Comparison of ENCODE assay signal across 22 mouse cellular contexts in the genomic region with DNA sequence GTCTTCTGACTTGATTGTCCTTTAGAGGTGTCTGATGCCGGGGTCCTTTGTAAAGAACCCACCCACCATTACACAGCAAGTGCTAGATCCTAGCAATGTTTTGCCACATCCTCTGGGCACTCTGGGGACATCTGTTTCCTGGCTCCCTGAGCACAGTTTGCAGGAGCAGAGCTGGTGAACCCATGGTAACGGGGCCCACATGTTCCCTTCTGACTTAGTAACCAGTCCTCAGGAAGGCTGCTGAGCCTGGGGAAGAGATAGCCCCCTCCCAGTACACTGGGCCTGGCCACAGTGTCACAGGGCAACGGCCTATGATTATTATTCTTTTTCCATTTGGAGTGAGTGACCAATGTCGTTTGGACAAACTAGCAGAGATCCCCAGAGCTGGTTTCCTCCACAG. TPM values are rescaled to one million over a fixed set of nuclear protein-coding genes. Genes with fewer than 3 reads are reported as not detected.
DNase-seq lines count a peak whose midpoint lies in the region; ATAC-seq lines count a peak whose summit lies in the region.
"Had no signal": no experiment of that assay in that cellular context is flagged by ENCODE, and none has a peak within 500 bp of the region (broad histone marks: within the 10 kb centered on the region; RNA-seq: fewer than 3 reads in every experiment).

No protein-coding gene starts in this region.

- no peak overlapping the region for H3K9ac ChIP-seq in embryonic facial prominence, embryonic 13.5 days
- H3K9ac ChIP-seq: forebrain, embryonic 12.5 days had no signal

- H3K36me3 ChIP-seq in embryonic facial prominence, embryonic 13.5 days: no peaks in the 10 kb centered on the region
- H3K36me3 ChIP-seq in embryonic facial prominence, embryonic 10.5 days (replicated peaks): no peaks in the 10 kb centered on the region
- H3K36me3 ChIP-seq: forebrain, embryonic 12.5 days had no signal

- no peak overlapping the region for H3K27ac ChIP-seq in embryonic facial prominence, embryonic 13.5 days
- no peak overlapping the region for H3K27ac ChIP-seq in embryonic facial prominence, embryonic 10.5 days (replicated peaks)
- H3K27ac ChIP-seq: forebrain, embryonic 12.5 days had no signal

- no peak overlapping the region for H3K4me2 ChIP-seq in embryonic facial prominence, embryonic 13.5 days
- H3K4me2 ChIP-seq: forebrain, embryonic 12.5 days had no signal

- ATAC-seq in embryonic facial prominence, embryonic 13.5 days (ENCODE audit: insufficient number of reproducible peaks, insufficient read depth, low FRiP score, low TSS enrichment, low read depth): 0 out of 2 replicates have a peak, but pooled peaks have one; percentile 26
- ATAC-seq in granulocyte monocyte progenitor cell, adult 5-6 weeks (replicated peaks; ENCODE audit: poor library complexity, severe bottlenecking): 0 out of 2 replicates have a peak, but pooled peaks have one; percentile 20
- ATAC-seq in megakaryocyte progenitor cell, adult 5-6 weeks (replicated peaks; ENCODE audit: poor library complexity): peak; percentile 40; the same call in 1 of the 2 replicates
- ATAC-seq: forebrain, embryonic 14.5 days; forebrain, embryonic 16.5 days had no signal

- H3K4me1 ChIP-seq in embryonic facial prominence, embryonic 13.5 days: no peaks in the 10 kb centered on the region
- H3K4me1 ChIP-seq in embryonic facial prominence, embryonic 10.5 days: no peaks in the 10 kb centered on the region
- H3K4me1 ChIP-seq: forebrain, embryonic 12.5 days had no signal

- H3K27me3 ChIP-seq in embryonic facial prominence, embryonic 13.5 days: no peaks in the 10 kb centered on the region
- H3K27me3 ChIP-seq in embryonic facial prominence, embryonic 10.5 days (replicated peaks; ENCODE audit: low read depth, poor library complexity, severe bottlenecking): no peaks in the 10 kb centered on the region
- H3K27me3 ChIP-seq: forebrain, embryonic 12.5 days had no signal

- H3K4me3 ChIP-seq in embryonic facial prominence, embryonic 13.5 days: no peak overlapping the region
- H3K4me3 ChIP-seq in embryonic facial prominence, embryonic 10.5 days: no peak overlapping the region
- H3K4me3 ChIP-seq: forebrain, embryonic 12.5 days had no signal

- DNase-seq in embryonic facial prominence, embryonic 10.5 days (ENCODE audit: low spot score): no peak
- peak; percentile 52 for DNase-seq in layer of hippocampus, adult 9-11 months
- no peak for DNase-seq in layer of hippocampus, postnatal 14 days (ENCODE audit: low spot score in 2 of 2)
- DNase-seq in ovary, postnatal 10 days (ENCODE audit: low spot score): no peak
- DNase-seq in lung, postnatal 36 days: no peak
- DNase-seq: adrenal gland, adult 2 months; adrenal gland, postnatal 10 days; adrenal gland, postnatal 25 days; cerebellum, adult 11 months; cerebellum, adult 18-20 months; cerebellum, adult 8-10 months; cerebellum, adult 9-11 months; cerebellum, postnatal 14 days; cerebellum, postnatal 36 days had no signal

- WGBS in embryonic facial prominence, embryonic 13.5 days: 53% methylated on average over 4 of the region's 4 CpGs
- WGBS in embryonic facial prominence, embryonic 10.5 days: 61% methylated on average over 4 of the region's 4 CpGs

- no peaks in the 10 kb centered on the region for H3K9me3 ChIP-seq in embryonic facial prominence, embryonic 13.5 days
- no peaks in the 10 kb centered on the region for H3K9me3 ChIP-seq in embryonic facial prominence, embryonic 10.5 days
- H3K9me3 ChIP-seq: forebrain, embryonic 12.5 days had no signal

RNA-seq across cellular contexts. Expression of a gene that starts 19.1 kb away (rescaled TPM):
- polyA plus RNA-seq in embryonic facial prominence, embryonic 13.5 days (2015; fragmentation: Nextera tagmentation; extraction: Ambion mirVana): 0.39 and 0.76 TPM in 2 replicates
- 0.05 TPM in 2 replicates for polyA plus RNA-seq in embryonic facial prominence, embryonic 10.5 days (2016; fragmentation: Nextera tagmentation; extraction: Ambion mirVana)
- 10 to 100 TPM; 28.2 to 28.5 TPM for total RNA-seq in layer of hippocampus, postnatal 14 days (2021)
- not detected in 2 replicates for total RNA-seq in granulocyte monocyte progenitor cell, adult 5-6 weeks (2014; fragmentation: Nextera tagmentation)
- not detected in 2 replicates for total RNA-seq in granulocyte monocyte progenitor cell, adult 5-6 weeks (2017)
- not detected in 2 replicates for total RNA-seq in megakaryocyte progenitor cell, adult 5-6 weeks (2015)
- not detected in 2 replicates for total RNA-seq in megakaryocyte progenitor cell, adult 5-6 weeks (2017)
- total RNA-seq: MEL had no signal
- polyA plus RNA-seq: C2C12 had no signal

Comparison
In these comparisons a context has a peak if more than half of its experiments do, and no peak if none do; other contexts are left out.
1. RNA of a gene that starts 19.1 kb away (total RNA-seq): 28.2 to 28.5 TPM in layer of hippocampus, postnatal 14 days; not detected in granulocyte monocyte progenitor cell, adult 5-6 weeks and not detected in megakaryocyte progenitor cell, adult 5-6 weeks; every median in the first group is over 10 times any median in the second.
2. Peak in every context shown above with its lines, with median percentiles within 50 percentile points of each other: ATAC-seq.